8 mouse cellular contexts compared by ENCODE assay signal in genomic region chr11:5314796-5315195, GRCm38 (mm10). TPM values are rescaled to one million over a fixed set of nuclear protein-coding genes. Genes with fewer than 3 reads are reported as not detected.
A peak's percentile ranks its signal among the peaks of the same experiment; 100 is the strongest.
DNase-seq lines count a peak whose midpoint lies in the region; ATAC-seq and TF ChIP-seq lines count a peak whose summit lies in the region.

No protein-coding gene starts in this region.

- intact Hi-C loops in gastrocnemius, postnatal 14 days (cut with DNase I; ENCODE audit: low total_unique reads): no loop called here

- TF ChIP-seq CTCF in lung, embryonic 14.5 days (IDR thresholded peaks at IDR 0.05; ENCODE audit: low read depth): no peak

- no peak overlapping the region for H3K9ac ChIP-seq in kidney, embryonic 16.5 days (replicated peaks; ENCODE audit: low read length)
- H3K9ac ChIP-seq in lung, embryonic 14.5 days: no peak overlapping the region

- no peak for ATAC-seq in kidney, embryonic 16.5 days (ENCODE audit: low FRiP score, low TSS enrichment)
- ATAC-seq in lung, embryonic 14.5 days (ENCODE audit: insufficient read depth): no peak; the same call in 1 of the 2 replicates

- no peak overlapping the region for H3K4me2 ChIP-seq in kidney, embryonic 16.5 days (replicated peaks; ENCODE audit: low read depth, low read length)
- no peak overlapping the region for H3K4me2 ChIP-seq in lung, embryonic 14.5 days

- H3K27me3 ChIP-seq in forebrain, embryonic 10.5 days (ENCODE audit: poor library complexity, severe bottlenecking): no peaks in the 10 kb centered on the region
- no peaks in the 10 kb centered on the region for H3K27me3 ChIP-seq in kidney, embryonic 16.5 days (ENCODE audit: insufficient read depth, low read length)
- H3K27me3 ChIP-seq in lung, embryonic 14.5 days (ENCODE audit: insufficient read depth, low read length): no peaks in the 10 kb centered on the region

- no peaks in the 10 kb centered on the region for H3K36me3 ChIP-seq in forebrain, embryonic 10.5 days (replicated peaks)
- H3K36me3 ChIP-seq in kidney, embryonic 16.5 days (ENCODE audit: insufficient read depth, low read length): no peaks in the 10 kb centered on the region
- no peaks in the 10 kb centered on the region; the same call in 1 of the 2 replicates for H3K36me3 ChIP-seq in lung, embryonic 14.5 days (ENCODE audit: insufficient read depth)

- no peak overlapping the region for H3K4me3 ChIP-seq in forebrain, embryonic 10.5 days
- no peak overlapping the region for H3K4me3 ChIP-seq in kidney, embryonic 16.5 days (ENCODE audit: low read length)
- no peak overlapping the region for H3K4me3 ChIP-seq in lung, embryonic 14.5 days (ENCODE audit: low read depth, low read length)

- DNase-seq in gastrocnemius, postnatal 14 days: peak; percentile 17
- no peak for DNase-seq in gastrocnemius, postnatal 25 days
- DNase-seq in adrenal gland, adult 2 months: peak; percentile 80
- no peak for DNase-seq in forebrain, embryonic 10.5 days (ENCODE audit: extremely low spot score, low spot score)
- DNase-seq in lung, embryonic 14.5 days: peak; percentile 77
- DNase-seq in right cerebral cortex, postnatal 14 days: peak; percentile 48
- DNase-seq in liver: no peak

- H3K4me1 ChIP-seq in forebrain, embryonic 10.5 days: peaks cover 59% of the 10 kb centered on the region
- H3K4me1 ChIP-seq in kidney, embryonic 16.5 days (ENCODE audit: insufficient read depth, low read length): peaks cover 29% of the 10 kb centered on the region
- H3K4me1 ChIP-seq in lung, embryonic 14.5 days (ENCODE audit: insufficient read depth): peaks cover 16% of the 10 kb centered on the region

- no peaks in the 10 kb centered on the region for H3K9me3 ChIP-seq in forebrain, embryonic 10.5 days
- H3K9me3 ChIP-seq in kidney, embryonic 16.5 days (ENCODE audit: low read length): no peaks in the 10 kb centered on the region
- no peaks in the 10 kb centered on the region for H3K9me3 ChIP-seq in lung, embryonic 14.5 days (ENCODE audit: low read depth, low read length)

- peak overlapping the region; percentile 27 for H3K27ac ChIP-seq in forebrain, embryonic 10.5 days
- peak overlapping the region; percentile 73; the same call in 1 of the 2 replicates for H3K27ac ChIP-seq in kidney, embryonic 16.5 days (ENCODE audit: low read length)
- H3K27ac ChIP-seq in lung, embryonic 14.5 days (ENCODE audit: low read depth): peak overlapping the region; percentile 25; the same call in 1 of the 2 replicates

RNA-seq across cellular contexts. Expression of gene Kremen1, which starts 53.4 kb away (rescaled TPM):
- 10 to 100 TPM; 46.8 to 48.1 TPM for total RNA-seq in gastrocnemius, postnatal 14 days (2021)
- 10 to 100 TPM; 35.0 to 47.6 TPM for total RNA-seq in gastrocnemius, postnatal 25 days (2021)
- total RNA-seq in adrenal gland, adult 2 months (2021): 10 to 100 TPM; 15.8 to 24.6 TPM
- polyA plus RNA-seq in adrenal gland, adult 2 months (2012; rRNA removed): 17.4 and 17.8 TPM in 2 replicates
- polyA plus RNA-seq in forebrain, embryonic 10.5 days (2016; fragmentation: Nextera tagmentation; extraction: Ambion mirVana): 11.4 TPM in 2 replicates
- 25.9 and 27.5 TPM in 2 replicates for polyA plus RNA-seq in kidney, embryonic 16.5 days (2015; fragmentation: Nextera tagmentation; extraction: Ambion mirVana)
- polyA plus RNA-seq in lung, embryonic 14.5 days (2014; fragmentation: Nextera tagmentation; extraction: Ambion mirVana): 12.5 and 14.5 TPM in 2 replicates

Comparison
In these comparisons a context has a peak if more than half of its experiments do, and no peak if none do; other contexts are left out.
1. DNase-seq: peak in gastrocnemius, postnatal 14 days (single experiment), adrenal gland, adult 2 months (single experiment), lung, embryonic 14.5 days (single experiment) and right cerebral cortex, postnatal 14 days (single experiment); none in gastrocnemius, postnatal 25 days (single experiment), forebrain, embryonic 10.5 days (single experiment) and liver (single experiment).
2. Peak in every context shown above with its lines, with median percentiles within 50 percentile points of each other: H3K27ac ChIP-seq.